Mouse (Mus musculus): ENCODE results near the gene Ankrd45. TPM values are rescaled to one million over a fixed set of nuclear protein-coding genes. Genes with fewer than 3 reads are reported as not detected.

Gene Ankrd45
- polyA plus RNA-seq, 1 experiment: 1.1 TPM

GRCm38 (mm10) chr1:161114591-161114990 lies 27.9 kb upstream of the Ankrd45 start:
- no peaks in the 10 kb centered on the region for H3K79me2 ChIP-seq (ENCODE audit: control insufficient read depth, insufficient read depth)
- peak overlapping the region; percentile 8 for H3K4me2 ChIP-seq (ENCODE audit: low read depth)
- no peaks in the 10 kb centered on the region for H3K27me3 ChIP-seq (ENCODE audit: control insufficient read depth, insufficient read depth, insufficient read length)
- no peak overlapping the region for H3K4me3 ChIP-seq
- no peaks in the 10 kb centered on the region for H3K36me3 ChIP-seq (ENCODE audit: control insufficient read depth, insufficient read depth)
- H3ac ChIP-seq (ENCODE audit: control insufficient read depth, insufficient read length): no peak overlapping the region
- TF ChIP-seq MYOG (IDR thresholded peaks at IDR 0.05; ENCODE audit: control insufficient read depth in 1 of 3, insufficient read depth in 1 of 3, insufficient read length in 2 of 3, low read depth in 2 of 3) (peak in 1 of 3 experiments; percentile 42), E2F4 (IDR thresholded peaks at IDR 0.05; ENCODE audit: insufficient read depth) (no peak), TCF3 (IDR thresholded peaks at IDR 0.05; ENCODE audit: insufficient read length, low read depth) (no peak)

GRCm38 (mm10) chr1:161122661-161123418 lies 19.7 kb upstream of the Ankrd45 start:
- no peaks in the 10 kb centered on the region for H3K79me2 ChIP-seq (ENCODE audit: control insufficient read depth, insufficient read depth)
- no peak overlapping the region for H3ac ChIP-seq (ENCODE audit: control insufficient read depth, insufficient read length)
- H3K4me3 ChIP-seq: no peak overlapping the region
- no peaks in the 10 kb centered on the region for H3K27me3 ChIP-seq (ENCODE audit: control insufficient read depth, insufficient read depth, insufficient read length)
- no peaks in the 10 kb centered on the region for H3K36me3 ChIP-seq (ENCODE audit: control insufficient read depth, insufficient read depth)
- no peak for TF ChIP-seq TCF12 (IDR thresholded peaks at IDR 0.05; ENCODE audit: insufficient read depth, poor library complexity, severe bottlenecking)
- TF ChIP-seq REST (IDR thresholded peaks at IDR 0.05; ENCODE audit: insufficient read depth, insufficient read length): no peak
- no peak overlapping the region for H3K4me2 ChIP-seq (ENCODE audit: low read depth)

GRCm38 (mm10) chr1:161126461-161126860 lies 16.0 kb upstream of the Ankrd45 start:
- no peaks in the 10 kb centered on the region for H3K79me2 ChIP-seq (ENCODE audit: control insufficient read depth, insufficient read depth)
- no peak for TF ChIP-seq POLR2AphosphoS2 (IDR thresholded peaks at IDR 0.05; ENCODE audit: insufficient read length, low read depth)
- TF ChIP-seq SRF (IDR thresholded peaks at IDR 0.05; ENCODE audit: control insufficient read depth, insufficient read length, low read depth): no peak
- no peaks in the 10 kb centered on the region for H3K36me3 ChIP-seq (ENCODE audit: control insufficient read depth, insufficient read depth)

GRCm38 (mm10) chr1:161130726-161131664 lies 11.5 kb upstream of the Ankrd45 start, which contains the start of gene Klhl20:
Klhl20 (minus strand) TSS chr1:161131511.
- Histone ChIP-seq H3K27me3 (ENCODE audit: control insufficient read depth, insufficient read depth, insufficient read length) (no peaks in the 10 kb centered on the region), H3K4me3 (peak within 1 kb of the TSS; percentile 47), H3K4me2 (ENCODE audit: low read depth) (peak within 1 kb of the TSS; percentile 62), H3K79me2 (ENCODE audit: control insufficient read depth, insufficient read depth) (no peaks in the 10 kb centered on the region), H3K36me3 (ENCODE audit: control insufficient read depth, insufficient read depth) (no peaks in the 10 kb centered on the region), H3ac (ENCODE audit: control insufficient read depth, insufficient read length) (peak within 1 kb of the TSS; percentile 15)
- TF ChIP-seq POLR2AphosphoS2 (IDR thresholded peaks at IDR 0.05; ENCODE audit: insufficient read length, low read depth) (peak; percentile 88), MAX (IDR thresholded peaks at IDR 0.05; ENCODE audit: low read depth) (peak; percentile 69), TCF3 (IDR thresholded peaks at IDR 0.05; ENCODE audit: insufficient read length, low read depth) (no peak), POLR2A (IDR thresholded peaks at IDR 0.05; ENCODE audit: insufficient read length, low read depth) (peak; percentile 85), REST (IDR thresholded peaks at IDR 0.05; ENCODE audit: insufficient read depth, insufficient read length) (peak; percentile 30), SRF (IDR thresholded peaks at IDR 0.05; ENCODE audit: control insufficient read depth, insufficient read length, low read depth) (peak; percentile 34), E2F4 (IDR thresholded peaks at IDR 0.05; ENCODE audit: insufficient read depth) (peak; percentile 51), MYOG (IDR thresholded peaks at IDR 0.05; ENCODE audit: control insufficient read depth in 1 of 3, insufficient read depth in 1 of 3, insufficient read length in 2 of 3, low read depth in 2 of 3) (peak in 1 of 3 experiments; percentile 27), TCF12 (IDR thresholded peaks at IDR 0.05; ENCODE audit: insufficient read depth, poor library complexity, severe bottlenecking) (no peak), CEBPB (IDR thresholded peaks at IDR 0.05; ENCODE audit: insufficient read depth, poor library complexity, severe bottlenecking) (no peak), USF1 (IDR thresholded peaks at IDR 0.05; ENCODE audit: low read depth) (peak; percentile 51), MYOD1 (IDR thresholded peaks at IDR 0.05; ENCODE audit: control insufficient read depth in 1 of 3, insufficient read length in 2 of 3, low read depth in 2 of 3) (peak in 1 of 3 experiments; percentile 52)

More at GRCm38 (mm10) chr1:161126461-161126860, 16.0 kb upstream of the Ankrd45 start:
- Histone ChIP-seq H3K4me2 (ENCODE audit: low read depth) (no peak overlapping the region), H3K27me3 (ENCODE audit: control insufficient read depth, insufficient read depth, insufficient read length) (no peaks in the 10 kb centered on the region), H3K4me3 (no peak overlapping the region), H3ac (ENCODE audit: control insufficient read depth, insufficient read length) (no peak overlapping the region)

- Histone ChIP-seq H3K79me2 (ENCODE audit: control insufficient read depth, insufficient read depth) (no peaks in the 10 kb centered on the region), H3K36me3 (ENCODE audit: control insufficient read depth, insufficient read depth) (no peaks in the 10 kb centered on the region), H3K4me2 (ENCODE audit: low read depth) (no peak overlapping the region), H3K27me3 (ENCODE audit: control insufficient read depth, insufficient read depth, insufficient read length) (no peaks in the 10 kb centered on the region), H3K4me3 (no peak overlapping the region), H3ac (ENCODE audit: control insufficient read depth, insufficient read length) (no peak overlapping the region)
- TF ChIP-seq MYOD1 (IDR thresholded peaks at IDR 0.05; ENCODE audit: control insufficient read depth in 1 of 3, insufficient read length in 2 of 3, low read depth in 2 of 3): no peak
- no peak for TF ChIP-seq REST (IDR thresholded peaks at IDR 0.05; ENCODE audit: insufficient read depth, insufficient read length)
- no peak for TF ChIP-seq E2F4 (IDR thresholded peaks at IDR 0.05; ENCODE audit: insufficient read depth)
- TF ChIP-seq TCF12 (IDR thresholded peaks at IDR 0.05; ENCODE audit: insufficient read depth, poor library complexity, severe bottlenecking): no peak
- no peak for TF ChIP-seq POLR2A (IDR thresholded peaks at IDR 0.05; ENCODE audit: insufficient read length, low read depth)
- no peak for TF ChIP-seq POLR2AphosphoS2 (IDR thresholded peaks at IDR 0.05; ENCODE audit: insufficient read length, low read depth)
- no peak for TF ChIP-seq MYOG (IDR thresholded peaks at IDR 0.05; ENCODE audit: control insufficient read depth in 1 of 3, insufficient read depth in 1 of 3, insufficient read length in 2 of 3, low read depth in 2 of 3)
- TF ChIP-seq TCF3 (IDR thresholded peaks at IDR 0.05; ENCODE audit: insufficient read length, low read depth): no peak
- TF ChIP-seq USF1 (IDR thresholded peaks at IDR 0.05; ENCODE audit: low read depth): no peak
- TF ChIP-seq CEBPB (IDR thresholded peaks at IDR 0.05; ENCODE audit: insufficient read depth, poor library complexity, severe bottlenecking): no peak
- no peak for TF ChIP-seq SRF (IDR thresholded peaks at IDR 0.05; ENCODE audit: control insufficient read depth, insufficient read length, low read depth)
- TF ChIP-seq MAX (IDR thresholded peaks at IDR 0.05; ENCODE audit: low read depth): no peak
Measured at GRCm38 (mm10) chr1:161139496-161139895, 3.0 kb upstream of the Ankrd45 start.

All from myocyte (in vitro differentiated cells).